Mouse (Mus musculus): ENCODE results near the gene Lyrm1. TPM values are rescaled to one million over a fixed set of nuclear protein-coding genes. Genes with fewer than 3 reads are reported as not detected.

Lyrm1 gene
- polyA plus RNA-seq, 1 experiment from 2014 or later: 3.0 TPM

- no peaks in the 10 kb centered on the region for H3K9me3 ChIP-seq (replicated peaks)
- H3K9ac ChIP-seq: no peak overlapping the region
- H3K4me2 ChIP-seq: no peak overlapping the region
- no peak overlapping the region for H3K27ac ChIP-seq (replicated peaks)
- H3K4me3 ChIP-seq (replicated peaks): no peak overlapping the region
- H3K36me3 ChIP-seq (replicated peaks): no peaks in the 10 kb centered on the region
- ATAC-seq (ENCODE audit: insufficient read depth): no peak
- H3K4me1 ChIP-seq (replicated peaks): no peaks in the 10 kb centered on the region
- WGBS (ENCODE audit: insufficient replicate concordance): 60% methylated on average over 4 of the region's 4 CpGs
- H3K27me3 ChIP-seq: no peaks in the 10 kb centered on the region
Measured at GRCm38 (mm10) chr7:119965205-119965604, 69.5 kb downstream of the Lyrm1 start.

GRCm38 (mm10) chr7:119965651-119966395, 70.2 kb downstream of the Lyrm1 start:
- Histone ChIP-seq H3K27ac (replicated peaks) (no peak overlapping the region), H3K9ac (no peak overlapping the region), H3K36me3 (replicated peaks) (no peaks in the 10 kb centered on the region), H3K9me3 (replicated peaks) (no peaks in the 10 kb centered on the region), H3K4me2 (no peak overlapping the region), H3K4me3 (replicated peaks) (no peak overlapping the region), H3K27me3 (no peaks in the 10 kb centered on the region), H3K4me1 (replicated peaks) (no peaks in the 10 kb centered on the region)
- WGBS (ENCODE audit: insufficient replicate concordance): 62% methylated on average over 9 of the region's 9 CpGs
- ATAC-seq (ENCODE audit: insufficient read depth): no peak

GRCm38 (mm10) chr7:119969320-119969719, 73.7 kb downstream of the Lyrm1 start:
- no peak for ATAC-seq (ENCODE audit: insufficient read depth)
- H3K27me3 ChIP-seq: no peaks in the 10 kb centered on the region
- WGBS (ENCODE audit: insufficient replicate concordance): 49% methylated on average over 2 of the region's 2 CpGs

DNA sequence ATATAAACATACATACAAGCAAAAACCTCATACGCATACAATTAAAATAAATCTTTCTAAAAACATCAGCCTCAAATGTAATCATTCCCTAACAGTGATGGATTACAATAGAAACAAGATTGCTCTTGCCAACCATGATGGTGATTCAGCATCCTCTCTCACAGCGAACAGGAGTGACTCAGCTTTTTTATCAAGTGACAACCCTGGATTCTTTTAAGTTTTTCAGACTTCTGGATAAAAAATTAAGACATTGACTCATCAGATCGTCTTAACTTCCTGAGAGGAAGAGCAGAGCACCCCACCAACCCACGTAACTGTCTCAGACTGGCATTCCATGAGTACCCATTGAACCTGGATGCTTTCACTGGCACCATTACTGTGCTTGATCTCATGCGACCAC, 78.6 kb downstream of the Lyrm1 start:
- H3K4me2 ChIP-seq: no peak overlapping the region
- no peak overlapping the region for H3K9ac ChIP-seq
- no peaks in the 10 kb centered on the region for H3K27me3 ChIP-seq
- no peaks in the 10 kb centered on the region for H3K36me3 ChIP-seq (replicated peaks)
- no peaks in the 10 kb centered on the region for H3K9me3 ChIP-seq (replicated peaks)
- WGBS (ENCODE audit: insufficient replicate concordance): 44% methylated on average over 5 of the region's 5 CpGs
- no peak overlapping the region for H3K27ac ChIP-seq (replicated peaks)
- H3K4me1 ChIP-seq (replicated peaks): no peaks in the 10 kb centered on the region
- no peak for ATAC-seq (ENCODE audit: insufficient read depth)
- no peak overlapping the region for H3K4me3 ChIP-seq (replicated peaks)

More at GRCm38 (mm10) chr7:119969320-119969719, 73.7 kb downstream of the Lyrm1 start:
- H3K4me2 ChIP-seq: no peak overlapping the region
- no peak overlapping the region for H3K4me3 ChIP-seq (replicated peaks)
- no peaks in the 10 kb centered on the region for H3K36me3 ChIP-seq (replicated peaks)
- H3K27ac ChIP-seq (replicated peaks): no peak overlapping the region
- no peaks in the 10 kb centered on the region for H3K4me1 ChIP-seq (replicated peaks)
- H3K9me3 ChIP-seq (replicated peaks): no peaks in the 10 kb centered on the region
- no peak overlapping the region for H3K9ac ChIP-seq

DNA sequence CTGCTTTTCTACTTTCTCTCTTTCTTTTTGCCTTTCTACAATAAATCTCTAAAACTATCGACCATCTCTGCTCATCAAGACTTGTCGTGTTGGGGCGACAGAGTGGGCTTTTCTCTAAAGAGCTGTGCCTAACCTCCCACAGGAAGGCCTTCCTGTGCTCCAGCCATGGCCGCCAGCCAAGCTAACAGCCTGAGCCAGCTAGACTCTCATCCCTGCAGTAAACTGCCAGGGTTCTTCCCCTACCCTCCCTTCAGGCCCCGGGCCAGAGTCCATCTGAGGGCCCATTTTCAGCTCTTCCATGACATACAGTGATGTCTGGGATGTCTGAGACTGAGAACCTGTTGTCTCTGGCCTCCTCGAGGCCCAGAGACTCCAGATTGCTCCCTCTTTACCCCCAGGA, 80.6 kb downstream of the Lyrm1 start:
- Histone ChIP-seq H3K4me2 (no peak overlapping the region), H3K4me1 (replicated peaks) (no peaks in the 10 kb centered on the region), H3K36me3 (replicated peaks) (no peaks in the 10 kb centered on the region), H3K27me3 (no peaks in the 10 kb centered on the region), H3K9me3 (replicated peaks) (no peaks in the 10 kb centered on the region), H3K27ac (replicated peaks) (no peak overlapping the region), H3K9ac (no peak overlapping the region), H3K4me3 (replicated peaks) (no peak overlapping the region)
- ATAC-seq (ENCODE audit: insufficient read depth): no peak
- WGBS (ENCODE audit: insufficient replicate concordance): 54% methylated on average over 6 of the region's 6 CpGs

GRCm38 (mm10) chr7:119977574-119977973, 81.9 kb downstream of the Lyrm1 start:
- no peak for ATAC-seq (ENCODE audit: insufficient read depth)

GRCm38 (mm10) chr7:119978576-119978975, 82.9 kb downstream of the Lyrm1 start:
- H3K27ac ChIP-seq (replicated peaks): no peak overlapping the region
- H3K4me2 ChIP-seq: no peak overlapping the region
- ATAC-seq (ENCODE audit: insufficient read depth): no peak
- H3K4me3 ChIP-seq (replicated peaks): no peak overlapping the region
- no peaks in the 10 kb centered on the region for H3K4me1 ChIP-seq (replicated peaks)
- H3K9me3 ChIP-seq (replicated peaks): no peaks in the 10 kb centered on the region
- no peaks in the 10 kb centered on the region for H3K36me3 ChIP-seq (replicated peaks)
- H3K27me3 ChIP-seq: no peaks in the 10 kb centered on the region
- no peak overlapping the region for H3K9ac ChIP-seq

More at GRCm38 (mm10) chr7:119977574-119977973, 81.9 kb downstream of the Lyrm1 start:
- Histone ChIP-seq H3K9me3 (replicated peaks) (no peaks in the 10 kb centered on the region), H3K36me3 (replicated peaks) (no peaks in the 10 kb centered on the region), H3K9ac (no peak overlapping the region), H3K4me2 (no peak overlapping the region), H3K27me3 (no peaks in the 10 kb centered on the region), H3K27ac (replicated peaks) (no peak overlapping the region), H3K4me1 (replicated peaks) (no peaks in the 10 kb centered on the region), H3K4me3 (replicated peaks) (no peak overlapping the region)
- WGBS (ENCODE audit: insufficient replicate concordance): 44% methylated on average over 7 of the region's 7 CpGs

GRCm38 (mm10) chr7:119980170-119980569, 84.5 kb downstream of the Lyrm1 start:
- no peak overlapping the region for H3K9ac ChIP-seq
- no peaks in the 10 kb centered on the region for H3K4me1 ChIP-seq (replicated peaks)
- H3K27me3 ChIP-seq: no peaks in the 10 kb centered on the region
- 70% methylated on average over 3 of the region's 3 CpGs for WGBS (ENCODE audit: insufficient replicate concordance)
- no peak overlapping the region for H3K4me2 ChIP-seq
- no peak for ATAC-seq (ENCODE audit: insufficient read depth)
- H3K27ac ChIP-seq (replicated peaks): no peak overlapping the region
- no peaks in the 10 kb centered on the region for H3K36me3 ChIP-seq (replicated peaks)
- no peak overlapping the region for H3K4me3 ChIP-seq (replicated peaks)
- H3K9me3 ChIP-seq (replicated peaks): no peaks in the 10 kb centered on the region

DNA sequence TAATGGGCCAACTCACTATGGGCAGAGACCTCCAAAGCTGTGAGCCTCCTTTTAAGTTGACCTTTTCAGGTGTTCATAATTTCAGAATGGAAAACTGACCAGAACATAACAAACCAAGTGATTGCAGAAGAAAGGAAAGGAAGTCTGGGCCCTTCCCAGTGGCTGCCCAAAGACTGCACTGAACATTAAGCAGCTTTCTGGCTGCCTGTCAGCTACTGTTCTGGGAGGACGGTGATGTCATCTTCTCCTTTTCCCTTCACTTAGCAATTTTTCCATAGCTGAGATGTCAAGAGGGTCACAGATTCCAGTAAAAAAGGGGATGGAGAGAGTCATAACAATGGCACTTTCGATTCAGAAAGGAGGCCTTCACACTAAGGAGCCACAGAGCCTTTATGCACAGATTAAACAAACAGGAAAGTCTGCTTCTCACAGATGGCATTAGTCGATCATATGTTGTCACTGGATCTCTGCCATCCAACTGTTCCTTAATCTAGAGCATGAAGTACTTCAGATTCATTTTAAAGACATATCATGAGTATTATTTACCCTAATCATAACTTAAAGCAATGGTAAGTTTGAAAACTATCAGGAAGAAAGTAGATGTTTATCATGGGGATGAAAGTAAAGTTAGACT, 89.7 kb downstream of the Lyrm1 start:
- Histone ChIP-seq H3K9me3 (replicated peaks) (no peaks in the 10 kb centered on the region), H3K4me3 (replicated peaks) (no peak overlapping the region), H3K4me1 (replicated peaks) (no peaks in the 10 kb centered on the region), H3K4me2 (no peak overlapping the region), H3K27ac (replicated peaks) (no peak overlapping the region), H3K36me3 (replicated peaks) (no peaks in the 10 kb centered on the region), H3K27me3 (no peaks in the 10 kb centered on the region), H3K9ac (no peak overlapping the region)
- no peak for ATAC-seq (ENCODE audit: insufficient read depth)
- 54% methylated on average over 3 of the region's 3 CpGs for WGBS (ENCODE audit: insufficient replicate concordance)

- no peak overlapping the region for H3K27ac ChIP-seq (replicated peaks)
- ATAC-seq (ENCODE audit: insufficient read depth): no peak
- no peak overlapping the region for H3K4me2 ChIP-seq
- H3K9me3 ChIP-seq (replicated peaks): no peaks in the 10 kb centered on the region
- 62% methylated on average over 6 of the region's 6 CpGs for WGBS (ENCODE audit: insufficient replicate concordance)
- H3K36me3 ChIP-seq (replicated peaks): no peaks in the 10 kb centered on the region
- H3K27me3 ChIP-seq: no peaks in the 10 kb centered on the region
- H3K4me1 ChIP-seq (replicated peaks): no peaks in the 10 kb centered on the region
- no peak overlapping the region for H3K9ac ChIP-seq
- H3K4me3 ChIP-seq (replicated peaks): no peak overlapping the region
Measured at GRCm38 (mm10) chr7:119997066-119997465, 101.4 kb downstream of the Lyrm1 start.
